Mouse (Mus musculus) erythroblast, adult 5-6 weeks (primary cell): ENCODE data around the gene 4933407L21Rik. TPM values are rescaled to one million over a fixed set of nuclear protein-coding genes. Genes with fewer than 3 reads are reported as not detected.

Experiments
- ATAC-seq: replicated peaks from 2 replicates; pipeline ENCODE4 v1.8.0; 2016; ENCODE audit warnings: moderate number of reproducible peaks, mild to moderate bottlenecking, moderate TSS enrichment, inconsistent platforms; ENCODE audit not compliant: poor library complexity, low FRiP score, severe bottlenecking
- total RNA-seq, 2 experiments: library from RNA; stranded (forward) in 1 of 2; stranded (reverse) in 1 of 2; fragments of 150-400 nt in 1 of 2; fragments of 200-764, 138-1000 nt in 1 of 2; gene quantifications; 2 replicates each; pipeline versions ENCODE4 v1.2.3 to v1.2.4; 2015 to 2017; ENCODE audit warnings: low replicate concordance in 2 of 2

Gene 4933407L21Rik
- total RNA-seq (2015; ENCODE audit: low replicate concordance) (not detected in 2 replicates), total RNA-seq (2017; ENCODE audit: low replicate concordance) (not detected in 2 replicates)

DNA sequence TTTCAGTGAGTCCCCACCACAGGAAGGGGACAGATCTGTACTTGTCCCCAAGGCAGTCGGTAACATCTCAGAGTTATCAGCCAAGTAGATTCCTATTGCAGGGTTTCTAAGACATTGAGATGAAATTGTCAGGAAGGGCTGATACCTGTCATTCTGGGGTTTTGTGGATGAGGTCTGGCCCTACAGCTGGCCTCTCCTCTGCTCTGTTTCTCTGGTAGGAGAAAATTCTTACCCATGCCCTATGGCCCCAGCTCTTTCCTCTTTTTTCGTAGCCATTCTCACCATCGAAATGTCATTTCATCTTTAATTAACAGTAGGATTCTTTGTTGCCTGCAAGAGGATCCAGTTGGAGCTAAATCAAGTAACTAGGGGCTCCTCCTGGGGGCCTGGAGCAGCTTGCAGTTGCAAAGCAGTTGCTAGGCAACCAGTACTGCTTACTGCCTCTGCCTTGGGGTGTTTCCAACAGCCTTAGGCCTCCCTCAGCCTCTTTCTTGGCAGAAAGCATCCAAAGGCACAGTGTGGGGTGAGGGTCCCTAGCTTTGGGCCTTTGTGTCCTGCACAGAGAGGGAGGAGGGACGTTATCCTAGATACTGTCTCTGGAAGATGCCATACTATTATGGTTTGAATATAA, at the start of gene 4933407L21Rik:
Gene 4933407L21Rik (plus strand): TSS at position 427 of the 631 bp plus-strand sequence.
- no peak for ATAC-seq

DNA sequence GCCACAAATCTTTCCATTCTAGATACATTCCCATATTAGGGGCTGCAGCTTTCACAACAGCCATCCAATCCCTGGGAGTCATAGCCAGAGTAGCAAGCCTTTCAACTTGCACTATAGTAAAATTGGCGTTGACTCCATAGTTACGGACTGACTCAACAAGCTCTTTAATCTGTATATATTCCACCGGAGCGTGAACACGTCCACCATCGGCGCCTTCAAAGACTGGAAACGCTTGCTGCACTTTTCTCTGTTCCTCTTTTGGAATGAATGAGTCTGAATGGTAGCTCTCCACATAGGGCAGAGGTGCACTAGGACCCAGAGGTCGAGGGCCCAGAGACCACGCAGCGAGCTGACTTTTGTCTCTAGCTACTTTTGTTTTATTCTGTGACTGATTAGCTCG, 46.3 kb upstream of the 4933407L21Rik start:
- ATAC-seq, result no peak

DNA sequence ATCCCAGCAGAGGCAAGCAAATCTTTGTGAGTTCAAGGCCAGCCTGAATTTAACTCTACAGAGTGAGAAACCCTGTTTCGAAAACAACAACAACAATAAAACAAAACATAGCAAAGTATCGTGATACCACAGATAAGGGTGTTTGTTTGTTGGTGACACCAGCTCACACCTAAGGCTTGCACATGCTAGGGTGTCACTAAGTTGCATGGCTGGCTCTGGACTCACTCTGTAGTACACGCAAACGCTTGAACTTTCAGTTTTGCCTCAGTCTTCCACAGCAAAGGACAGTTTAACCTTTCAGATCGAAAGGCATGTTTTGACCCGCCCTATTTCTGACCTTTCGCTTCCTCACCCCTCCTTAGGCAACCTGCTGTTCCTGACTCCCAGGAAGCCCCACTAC, 41.1 kb upstream of the 4933407L21Rik start:
- ATAC-seq, result no peak

DNA sequence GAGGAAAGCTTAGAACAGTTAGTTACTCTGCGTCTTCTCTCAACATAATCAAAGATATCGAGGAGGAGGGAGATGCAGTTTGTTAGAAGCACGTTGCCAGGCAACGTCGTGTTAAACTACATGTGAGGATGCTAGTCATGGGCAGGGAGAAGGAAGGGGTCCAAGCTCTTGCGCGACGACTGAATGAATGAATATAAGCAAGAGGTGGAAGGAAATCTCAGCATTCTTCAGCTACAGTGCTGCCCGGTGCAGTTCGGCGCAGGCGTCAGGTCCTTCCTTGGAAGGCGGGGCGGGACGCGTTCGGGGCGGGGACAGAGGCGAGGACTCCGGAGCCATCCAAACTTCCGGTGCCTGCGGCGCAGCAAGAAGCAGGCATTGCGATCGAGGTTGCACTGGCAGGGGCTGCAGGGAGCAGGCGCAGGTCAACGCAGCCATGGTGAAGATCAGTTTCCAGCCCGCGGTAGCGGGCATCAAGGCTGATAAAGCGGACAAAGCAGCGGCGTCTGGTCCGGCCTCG, 34.0 kb upstream of the 4933407L21Rik start, which contains the start of gene Itm2c:
Gene Itm2c (plus strand): TSS at position 51 of the 517 bp plus-strand sequence.
- ATAC-seq, result peak; percentile 78

DNA sequence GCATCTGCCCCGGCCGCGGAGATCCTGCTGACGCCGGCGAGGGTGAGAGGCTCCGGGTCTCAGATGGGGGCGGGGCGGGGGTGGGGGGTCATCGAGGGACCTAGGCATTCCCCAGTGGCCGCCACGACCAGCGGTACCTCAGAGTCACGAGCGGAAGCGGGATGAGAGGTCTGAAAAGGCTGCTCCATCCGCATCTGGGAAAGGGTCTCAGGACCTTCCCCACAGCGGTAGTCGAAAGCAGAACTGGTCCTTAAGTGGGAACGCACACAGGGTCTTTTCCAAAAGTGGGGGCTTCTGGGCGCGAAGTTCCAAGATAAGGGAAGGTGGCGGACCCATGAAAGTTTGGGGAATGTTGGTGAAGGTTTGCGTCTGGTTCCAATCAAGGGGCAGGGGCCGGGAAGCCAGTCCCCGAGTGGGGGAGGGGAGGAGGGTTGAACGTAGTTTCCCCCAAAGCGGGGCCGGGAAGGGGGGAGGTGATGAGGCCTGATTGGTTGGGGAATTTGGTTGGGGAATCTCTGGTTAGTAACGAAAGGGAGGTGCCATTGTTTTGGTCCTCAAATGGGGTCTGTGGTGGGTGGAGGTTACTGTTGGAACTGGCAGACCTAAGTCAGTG, 33.4 kb upstream of the 4933407L21Rik start:
- no peak for ATAC-seq

DNA sequence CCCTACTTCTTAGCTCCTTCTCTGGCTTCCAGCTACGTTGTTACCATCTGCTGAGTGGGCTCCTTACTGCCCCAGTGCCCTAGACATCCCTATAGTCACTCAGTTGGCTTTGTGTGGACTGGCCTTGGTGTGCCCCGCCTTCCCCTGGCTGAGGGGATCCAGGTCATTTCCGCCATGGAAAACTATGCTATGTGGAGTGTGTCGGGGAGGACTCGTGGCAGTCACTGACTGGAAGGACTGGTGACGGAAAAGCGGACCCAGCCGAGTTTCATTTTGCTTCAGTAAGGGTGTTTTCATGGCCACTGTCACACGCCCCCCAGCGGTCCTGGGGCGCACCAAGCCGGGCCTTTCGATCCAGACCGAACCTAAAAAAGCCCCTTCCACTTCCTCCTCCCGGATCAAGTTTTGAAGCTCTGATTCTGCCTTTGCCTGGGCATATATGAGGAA, 32.9 kb upstream of the 4933407L21Rik start:
- ATAC-seq, result peak; percentile 60; the same call in 1 of the 2 replicates

DNA sequence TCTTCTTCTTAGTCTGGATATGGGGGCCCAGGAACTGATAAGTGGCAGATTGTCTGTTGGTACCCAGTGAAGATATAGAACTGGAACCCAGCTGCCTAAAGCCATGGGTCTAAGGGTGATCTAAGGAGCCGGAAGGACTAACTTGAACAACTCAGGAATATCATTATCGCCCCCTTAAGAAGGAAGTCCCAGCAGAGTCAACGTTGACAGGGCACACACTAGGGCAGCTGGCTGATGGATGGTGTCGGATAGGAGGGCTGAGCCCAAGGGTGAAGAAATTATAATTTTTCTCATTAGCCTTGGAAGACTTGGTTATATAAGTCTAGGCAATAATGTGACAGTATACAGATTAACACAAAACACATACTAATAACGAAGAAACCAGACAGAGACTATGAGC, 32.2 kb upstream of the 4933407L21Rik start:
- ATAC-seq, result no peak

DNA sequence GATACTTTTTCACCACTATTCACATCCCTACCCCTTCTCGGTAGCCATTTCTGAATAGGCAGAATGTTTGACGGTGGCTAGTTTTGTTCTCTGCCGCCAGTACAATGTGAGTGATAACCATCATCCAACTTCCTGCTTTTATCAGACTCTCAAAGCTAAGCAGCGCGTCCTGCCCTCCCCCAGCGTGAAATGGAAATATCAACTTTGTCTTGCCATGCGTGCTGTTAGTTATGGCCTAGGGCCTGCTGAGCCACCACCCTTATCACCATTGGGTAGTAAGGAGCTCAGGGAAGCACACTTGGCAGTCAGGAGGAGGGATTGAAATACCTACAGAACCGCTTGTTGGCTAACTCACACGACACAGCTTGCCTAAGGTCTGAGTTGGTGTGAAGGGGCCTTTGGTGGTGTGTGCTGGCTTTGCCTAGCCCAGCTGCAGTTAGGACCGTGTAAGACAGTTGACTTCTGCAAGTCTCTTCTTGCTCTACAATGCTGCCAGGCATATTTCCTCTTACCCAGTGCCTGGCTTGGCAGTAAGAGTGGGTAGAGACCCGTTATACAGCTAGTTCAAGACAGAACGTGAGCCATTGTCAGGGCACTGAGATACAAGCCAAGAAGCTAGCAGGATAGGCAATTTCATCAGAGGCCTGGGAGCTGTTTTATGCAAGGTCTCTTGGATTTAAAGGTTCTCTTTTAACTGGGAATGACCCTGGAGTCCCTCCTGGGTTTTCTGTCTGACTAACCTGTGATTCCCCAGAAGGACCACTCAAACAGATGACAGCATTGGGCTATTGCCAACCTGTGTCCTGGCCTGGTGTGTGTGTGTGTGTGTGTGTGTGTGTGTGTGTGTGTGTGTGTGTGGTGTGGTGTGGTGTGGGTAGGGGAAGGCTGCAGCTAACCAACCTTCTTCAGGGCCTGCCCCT, 31.2 kb upstream of the 4933407L21Rik start:
- ATAC-seq, result no peak

DNA sequence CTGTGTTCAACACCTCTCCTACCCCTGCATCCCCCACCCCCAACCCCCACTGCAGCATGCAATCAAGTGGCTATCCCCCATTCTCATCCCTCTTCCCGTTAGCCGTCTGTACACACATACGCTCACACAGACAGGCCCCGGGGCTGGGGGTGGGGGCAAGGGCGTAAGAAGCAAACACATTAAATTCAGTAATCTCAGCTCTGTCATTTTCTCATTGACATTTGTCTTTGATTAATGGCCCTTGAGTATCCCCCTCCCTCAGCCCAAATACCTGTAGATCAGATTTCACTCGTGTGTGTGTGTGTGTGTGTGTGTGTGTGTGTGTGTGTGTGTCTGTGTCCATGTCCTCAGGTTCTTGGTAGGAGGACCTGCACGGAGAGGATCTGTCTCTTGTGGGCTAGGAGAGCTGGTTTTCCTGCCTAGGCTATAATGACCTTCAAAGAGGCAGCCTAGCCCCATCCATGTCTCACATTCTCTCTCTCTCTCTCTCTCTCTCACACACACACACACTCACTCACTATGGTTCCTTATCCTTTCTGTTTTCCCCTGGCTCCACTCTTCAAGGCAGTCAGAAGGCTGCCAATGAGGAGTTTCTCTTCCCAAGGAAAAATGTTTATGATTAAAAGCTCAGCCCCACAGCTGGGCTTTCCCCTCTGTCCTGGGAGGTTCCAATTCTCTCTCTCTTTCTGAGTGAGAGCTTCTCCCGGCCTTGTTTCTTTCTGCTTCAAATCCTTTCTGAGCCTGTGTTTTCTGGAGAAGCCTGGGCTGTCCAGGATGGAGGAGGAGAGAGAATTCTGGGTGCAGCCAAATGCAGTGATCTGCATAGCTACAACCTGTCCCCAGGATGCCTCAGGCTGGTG, 30.2 kb upstream of the 4933407L21Rik start:
- no peak for ATAC-seq

DNA sequence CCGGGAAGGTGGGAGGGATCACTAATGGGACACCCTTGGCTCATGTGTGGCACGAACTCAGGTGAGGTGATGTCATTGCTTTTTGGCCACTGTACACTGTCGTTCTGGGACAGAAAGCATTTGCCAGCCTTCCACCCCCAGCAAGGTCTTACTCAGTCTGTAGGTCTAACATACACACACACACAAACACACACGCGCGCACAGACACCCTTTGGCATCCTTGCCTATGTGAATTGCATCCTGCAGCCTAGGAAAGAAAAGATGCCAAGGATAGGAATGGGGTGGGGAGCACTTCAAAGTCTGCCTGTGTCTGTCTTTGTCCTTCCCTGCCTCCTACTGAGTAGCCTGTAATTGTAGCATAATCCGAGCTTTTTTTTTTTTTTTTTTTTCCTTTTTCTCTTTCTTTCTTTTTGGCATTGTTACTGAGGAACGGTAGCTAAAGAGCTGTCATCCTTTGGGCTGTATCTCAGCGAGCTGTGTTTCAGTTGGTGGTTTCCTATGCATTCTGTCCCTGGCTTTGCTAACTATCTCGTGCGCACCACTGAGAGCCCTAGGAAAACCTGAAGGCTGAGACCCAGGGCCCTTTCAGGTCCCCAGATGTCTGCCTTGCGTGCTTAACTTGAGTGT, 29.4 kb upstream of the 4933407L21Rik start:
- no peak for ATAC-seq

DNA sequence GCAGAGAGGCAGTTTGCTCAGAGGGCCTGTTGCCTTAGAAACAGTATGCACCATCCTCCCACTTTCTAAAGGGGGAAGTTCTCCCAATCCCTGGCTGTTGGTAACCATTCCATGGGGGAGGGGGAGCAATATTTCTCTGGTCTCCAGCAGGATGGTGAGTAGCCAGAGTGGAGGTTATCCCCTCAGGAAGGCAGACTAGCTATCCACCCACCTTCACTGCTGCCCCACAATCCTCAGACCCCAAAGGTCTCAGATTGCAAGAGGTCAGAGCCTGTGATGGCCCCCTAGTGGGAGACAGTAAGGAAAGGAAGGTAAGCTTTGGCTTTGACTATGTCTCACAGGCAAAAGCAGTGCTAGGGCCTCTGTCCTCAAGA, 28.9 kb upstream of the 4933407L21Rik start:
- no peak for ATAC-seq

DNA sequence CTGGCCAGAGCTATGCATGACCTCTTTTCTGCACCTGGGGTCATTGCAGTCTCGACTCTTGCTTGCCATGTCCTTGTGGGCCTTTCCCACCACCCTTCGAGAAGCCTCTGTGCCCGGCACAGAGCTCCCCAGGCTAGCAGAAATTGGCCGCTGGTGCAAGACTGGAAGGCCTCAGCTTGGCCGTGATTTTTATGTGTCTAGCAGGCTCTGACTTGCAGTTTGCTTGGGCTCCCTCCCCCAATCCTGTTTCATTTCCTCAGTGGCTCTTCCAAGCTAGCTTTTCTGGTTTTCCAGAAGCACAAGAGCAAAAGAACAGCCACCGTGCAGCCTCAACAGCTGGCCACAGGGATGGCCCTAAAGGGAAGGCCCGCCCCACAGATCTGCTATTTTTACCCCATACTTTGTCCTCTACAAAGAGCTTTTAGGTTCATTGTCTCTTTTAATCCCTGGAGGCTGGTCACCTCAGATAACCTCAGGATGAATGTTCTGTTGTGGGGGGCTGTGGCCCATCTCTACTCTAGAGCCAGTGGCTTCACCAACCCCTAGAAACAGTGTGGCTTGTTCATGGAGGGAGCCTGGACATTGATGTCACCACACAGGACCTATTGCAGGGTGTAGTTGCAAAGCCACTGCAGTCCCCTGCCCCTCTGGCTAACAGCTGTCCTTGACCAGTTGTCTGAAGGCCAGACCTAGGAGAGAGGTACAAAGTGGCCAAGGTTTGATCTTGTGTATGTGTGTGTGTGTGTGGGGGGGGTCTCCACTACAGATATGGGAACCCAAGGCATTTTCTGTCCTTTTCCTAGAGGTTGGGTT, 27.6 kb upstream of the 4933407L21Rik start:
- no peak for ATAC-seq

DNA sequence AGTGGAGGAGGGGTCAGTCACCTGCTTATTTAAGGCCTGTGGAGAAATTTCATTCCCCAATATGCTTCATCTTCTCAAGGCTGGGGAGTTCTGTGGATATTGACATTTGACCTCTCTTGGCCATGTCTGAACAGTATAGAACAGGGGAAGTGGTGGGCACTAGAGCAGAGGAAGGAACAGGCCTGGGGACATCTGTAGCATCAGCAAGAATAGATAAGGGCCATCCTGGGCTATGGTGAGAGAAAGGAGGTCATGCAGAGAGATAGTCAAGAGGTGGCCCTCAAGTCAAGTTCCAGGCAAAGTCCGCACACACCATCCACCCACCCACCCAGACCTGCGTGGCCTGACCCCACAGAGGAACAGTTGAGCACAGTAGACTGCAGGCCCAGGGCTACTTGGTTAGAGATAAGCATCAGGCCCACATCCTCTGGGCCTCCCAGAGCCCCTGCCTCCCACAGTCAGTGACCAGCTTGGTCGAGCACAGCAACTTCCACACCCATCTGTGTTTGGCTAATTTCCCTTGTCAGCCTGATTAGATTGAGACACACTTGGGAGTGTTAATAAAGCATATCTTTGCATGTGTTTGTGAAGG, 26.7 kb upstream of the 4933407L21Rik start:
- no peak for ATAC-seq

DNA sequence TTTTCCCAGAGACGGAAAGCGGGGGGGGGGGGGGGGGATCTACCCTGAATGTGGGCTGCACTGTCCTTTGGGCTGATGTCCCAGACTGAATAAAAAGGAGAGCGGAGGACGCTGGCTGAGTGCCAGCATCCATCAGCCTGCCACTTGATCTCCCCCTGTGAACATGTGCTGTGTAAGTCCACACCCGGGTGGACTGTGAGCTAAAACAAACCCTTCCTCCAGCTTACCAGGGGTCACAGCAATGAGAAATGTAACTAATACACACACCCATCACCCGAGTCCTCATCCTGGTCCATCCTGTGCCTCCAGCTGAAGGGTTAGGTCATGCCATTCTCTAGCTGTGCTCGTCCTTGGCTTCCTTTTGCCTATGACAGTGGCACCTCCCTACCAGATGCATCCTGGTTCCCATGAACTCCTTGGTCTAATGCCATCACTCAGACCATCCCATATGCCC, 26.1 kb upstream of the 4933407L21Rik start:
- no peak for ATAC-seq

DNA sequence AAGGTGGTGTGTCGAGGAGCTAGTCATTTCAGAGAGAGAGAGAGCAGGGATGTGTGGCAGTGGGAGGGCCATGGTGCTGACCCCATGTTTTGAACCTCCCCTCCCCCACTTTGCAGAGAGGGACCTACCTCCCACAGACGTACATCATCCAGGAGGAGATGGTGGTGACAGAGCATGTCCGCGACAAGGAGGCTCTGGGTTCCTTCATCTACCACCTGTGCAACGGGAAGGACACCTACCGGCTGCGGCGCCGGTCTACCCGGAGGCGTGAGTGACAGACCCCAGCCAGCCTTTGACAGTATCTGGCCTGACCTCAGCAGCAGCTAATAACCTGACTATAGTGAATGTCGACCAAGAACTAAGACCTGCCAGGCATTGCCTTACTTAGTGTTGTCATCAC, 21.4 kb upstream of the 4933407L21Rik start:
- no peak for ATAC-seq

DNA sequence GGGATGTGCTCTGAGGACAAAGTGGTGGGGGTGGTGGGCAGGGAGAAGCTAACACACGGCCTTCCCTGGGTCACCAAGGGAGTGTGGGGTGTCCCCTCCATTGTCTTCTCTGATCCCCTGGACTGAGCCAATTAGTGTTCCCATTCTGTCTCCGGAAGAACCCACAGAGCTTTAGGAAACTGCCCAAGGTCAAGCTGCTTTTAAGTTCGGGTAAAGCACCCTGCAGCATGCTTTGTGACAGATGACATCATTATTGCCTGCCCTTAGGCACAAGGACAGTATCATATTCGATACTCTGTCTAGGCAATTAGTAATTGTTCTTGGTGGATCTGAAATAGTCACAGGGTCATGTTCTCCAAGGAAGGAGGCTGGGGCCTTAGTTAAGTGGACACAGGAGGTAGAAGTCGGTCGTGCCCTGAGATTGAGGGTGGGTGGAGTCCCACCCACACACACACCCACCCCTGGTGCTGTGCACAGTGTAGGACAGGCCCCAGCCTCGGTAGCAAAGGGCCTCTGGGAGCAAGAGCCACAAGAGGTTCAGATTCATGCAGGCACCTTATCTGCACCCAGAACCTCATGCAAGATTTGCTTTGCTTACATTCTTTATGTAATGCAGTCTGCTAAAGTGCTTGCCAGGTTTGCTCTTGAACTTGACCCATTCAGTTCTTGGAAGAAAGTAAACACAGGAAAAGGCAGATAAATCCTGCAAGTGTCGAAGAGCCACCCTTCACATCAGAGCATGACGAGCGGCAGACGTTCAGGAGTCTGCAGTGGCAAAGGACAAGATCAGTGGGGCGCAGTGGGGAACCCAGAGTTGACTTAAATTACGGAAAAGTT, 19.3 kb upstream of the 4933407L21Rik start:
- no peak for ATAC-seq
